Mouse (Mus musculus) spleen, embryonic (tissue): ENCODE data around the gene Rnf183.

Experiments
- CTCF ChIA-PET: fragments of 350-600 bp; sonication (Branson Sonifier 250); formaldehyde crosslinking; loops from one replicate; lab custom pipeline; 2022; lab: Charles Lee

The Rnf183 gene

DNA sequence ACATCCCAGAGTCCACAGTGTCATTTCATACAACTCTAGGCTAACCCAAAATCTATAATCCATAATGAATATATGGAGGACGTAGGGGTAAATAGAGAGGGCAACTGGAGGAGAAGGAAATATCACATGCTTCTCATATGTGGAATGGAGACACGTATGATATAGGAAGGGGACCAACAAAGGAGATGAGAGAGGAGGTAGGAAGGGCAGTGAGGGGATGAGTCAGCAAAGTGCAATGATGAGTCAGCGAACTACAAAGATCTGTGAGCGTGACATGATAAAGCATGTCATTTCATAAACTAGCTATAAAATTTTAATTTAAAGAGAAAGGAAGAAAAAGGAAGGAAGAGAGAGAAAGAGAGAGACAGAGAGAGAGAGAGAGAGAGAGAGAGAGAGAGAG, 3.5 kb downstream of the Rnf183 start:
- CTCF ChIA-PET: no interaction called here

DNA sequence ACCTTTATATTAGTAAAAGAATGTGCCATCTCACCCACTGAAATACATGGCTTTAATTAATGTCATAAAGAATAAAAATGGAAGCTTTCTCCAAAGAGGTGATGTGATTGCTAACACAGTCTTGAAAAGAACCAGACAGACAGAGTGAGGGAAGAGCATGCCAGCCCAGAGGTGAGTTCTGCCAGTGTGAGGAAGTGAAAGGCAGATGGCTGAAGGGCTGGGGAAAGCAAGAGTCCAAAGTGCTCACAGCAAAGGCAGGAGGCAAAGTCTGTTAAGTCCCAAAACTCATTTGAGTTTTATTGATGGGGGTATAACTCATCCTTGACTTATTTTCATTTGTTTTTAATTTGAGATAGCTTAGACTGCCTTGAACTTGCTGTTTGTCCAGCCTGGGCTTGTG, 4.4 kb downstream of the Rnf183 start:
- CTCF ChIA-PET: no interaction called here

DNA sequence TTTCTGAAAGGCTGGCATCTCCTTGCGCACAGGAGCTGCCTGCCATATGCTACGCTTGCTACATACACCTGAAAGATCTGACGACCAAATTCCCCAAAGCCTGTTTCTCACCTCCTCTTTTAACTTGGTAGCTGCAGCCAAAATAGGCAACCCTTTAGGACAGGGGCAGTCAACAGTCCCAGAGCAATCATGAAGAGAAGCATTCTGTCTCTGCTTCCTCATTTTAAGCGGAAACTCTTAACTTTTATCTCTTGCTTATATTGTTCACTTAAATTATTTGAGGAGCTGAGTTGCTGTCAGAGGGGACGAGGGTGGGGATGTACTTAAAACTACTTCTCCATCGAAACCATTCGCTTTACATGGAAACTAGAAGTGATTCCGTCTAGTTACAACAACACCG, 5.4 kb downstream of the Rnf183 start:
- CTCF ChIA-PET: no interaction called here

DNA sequence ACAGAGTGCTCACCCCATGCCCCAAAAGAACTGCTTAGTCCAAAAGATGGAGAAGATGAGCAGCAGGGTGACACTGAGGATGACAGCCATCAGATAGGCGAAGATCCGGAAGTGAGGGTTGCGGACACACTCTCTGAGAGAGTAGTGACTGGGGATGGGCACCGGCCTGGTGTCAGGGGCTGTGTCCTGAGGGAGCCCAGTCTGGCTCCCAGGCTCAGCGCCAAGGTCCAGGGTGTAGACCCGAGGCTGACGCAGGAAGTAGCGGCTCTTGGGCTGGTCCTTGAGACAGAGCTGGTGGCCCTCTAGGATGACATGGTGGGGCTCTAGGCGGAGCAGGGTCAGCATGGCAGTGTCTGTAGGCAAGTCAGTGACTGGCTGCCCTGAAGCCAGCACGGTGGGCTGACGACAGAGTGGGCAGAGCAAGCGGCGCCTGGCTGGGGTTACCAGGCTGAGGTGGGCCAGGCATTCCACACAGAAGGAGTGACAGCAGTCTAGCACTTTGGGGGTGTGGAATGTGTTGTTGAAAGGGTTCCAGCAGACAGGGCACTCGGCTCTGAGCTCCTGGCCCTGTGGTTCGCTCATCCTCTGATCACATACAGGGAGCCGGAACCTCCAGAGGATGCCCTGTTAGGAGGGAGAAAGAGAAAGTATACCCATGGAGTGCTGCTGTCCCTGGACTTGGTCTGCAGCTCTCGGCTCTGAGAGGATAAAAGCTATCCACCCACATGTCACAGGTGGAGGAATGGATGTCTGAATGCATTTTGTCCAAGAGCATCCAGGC, 6.9 kb downstream of the Rnf183 start:
- CTCF ChIA-PET: no interaction called here

DNA sequence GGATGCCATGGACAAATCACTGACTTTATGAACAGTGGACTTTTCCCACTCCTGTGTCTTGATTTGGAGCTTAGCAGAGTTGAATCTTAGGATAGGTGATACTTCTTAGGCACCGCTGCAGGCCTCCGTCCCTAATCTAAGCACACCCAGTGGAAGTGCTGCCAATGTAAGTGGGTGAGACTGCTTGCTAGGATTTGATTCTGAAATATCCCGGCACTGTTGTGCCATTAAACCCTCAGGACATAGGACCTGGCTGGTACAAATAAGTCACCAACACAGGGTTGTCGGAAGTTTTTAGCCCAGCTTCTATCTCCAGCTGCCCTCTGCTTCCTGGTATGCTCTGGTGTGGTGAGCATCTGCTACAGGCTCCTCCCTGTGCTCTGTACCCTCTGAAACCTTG, 9.2 kb downstream of the Rnf183 start:
- CTCF ChIA-PET: interaction anchor here (0.6 kb wide), 1 partner anchor 65 kb away, joined by 3 read pairs; no protein-coding TSS in a partner anchor

DNA sequence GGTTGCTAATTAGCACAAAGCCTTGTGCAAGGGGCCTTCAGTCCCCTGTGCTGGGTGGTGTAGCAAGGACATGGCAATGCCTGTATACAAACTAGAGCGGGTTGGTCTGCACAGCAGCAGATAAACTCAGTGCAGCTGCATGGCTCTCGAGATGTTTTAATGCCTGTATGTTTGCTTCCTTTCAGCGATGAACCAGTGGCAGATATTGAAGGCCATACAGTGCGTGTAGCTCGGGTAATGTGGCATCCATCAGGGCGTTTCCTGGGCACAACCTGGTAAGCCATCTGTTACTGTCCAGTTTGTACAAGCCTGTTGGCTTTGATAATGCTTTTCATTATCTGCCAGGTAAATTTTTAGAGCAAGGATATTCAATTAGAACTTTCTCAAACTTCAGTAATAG, 16.0 kb downstream of the Rnf183 start:
- CTCF ChIA-PET: no interaction called here

DNA sequence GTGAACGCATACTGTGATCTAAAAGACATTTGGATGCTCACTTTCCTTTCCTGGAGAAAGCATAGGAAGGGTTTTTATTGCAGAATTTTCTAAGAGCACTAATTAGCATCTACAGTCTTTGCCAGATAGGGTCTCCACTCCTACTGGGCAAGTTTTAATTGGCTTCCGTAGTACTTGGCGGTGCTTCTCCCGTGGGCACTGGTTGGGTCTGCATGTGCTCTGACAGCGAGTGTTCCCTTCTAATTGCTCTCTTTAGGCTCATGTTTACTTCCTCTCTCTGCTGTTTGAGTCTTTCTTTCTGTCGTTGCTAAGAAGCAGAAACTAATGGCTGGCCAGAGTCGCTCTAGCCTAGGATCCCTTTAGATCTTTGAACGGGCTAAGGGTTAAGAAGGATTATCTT, 16.6 kb downstream of the Rnf183 start:
- CTCF ChIA-PET: no interaction called here

DNA sequence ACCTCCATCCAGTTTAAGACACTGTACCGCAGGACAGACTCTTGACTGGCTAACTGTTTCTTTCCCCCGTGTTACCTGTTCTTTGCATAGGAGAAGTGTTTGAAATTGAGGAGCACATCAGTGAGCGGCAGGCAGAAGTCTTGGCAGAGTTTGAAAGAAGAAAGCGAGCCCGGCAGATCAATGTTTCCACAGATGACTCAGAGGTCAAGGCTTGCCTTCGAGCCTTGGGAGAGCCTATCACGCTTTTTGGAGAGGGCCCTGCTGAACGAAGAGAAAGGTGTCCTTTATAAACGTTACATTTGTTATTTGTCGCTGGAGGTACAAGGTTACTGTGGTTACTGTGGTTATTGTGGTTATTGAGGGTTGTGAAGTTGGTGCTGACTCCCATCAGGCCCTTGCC, 23.4 kb downstream of the Rnf183 start:
- CTCF ChIA-PET: interaction anchor here (0.7 kb wide), 1 partner anchor 74 kb away, joined by 8 read pairs; no protein-coding TSS in a partner anchor

DNA sequence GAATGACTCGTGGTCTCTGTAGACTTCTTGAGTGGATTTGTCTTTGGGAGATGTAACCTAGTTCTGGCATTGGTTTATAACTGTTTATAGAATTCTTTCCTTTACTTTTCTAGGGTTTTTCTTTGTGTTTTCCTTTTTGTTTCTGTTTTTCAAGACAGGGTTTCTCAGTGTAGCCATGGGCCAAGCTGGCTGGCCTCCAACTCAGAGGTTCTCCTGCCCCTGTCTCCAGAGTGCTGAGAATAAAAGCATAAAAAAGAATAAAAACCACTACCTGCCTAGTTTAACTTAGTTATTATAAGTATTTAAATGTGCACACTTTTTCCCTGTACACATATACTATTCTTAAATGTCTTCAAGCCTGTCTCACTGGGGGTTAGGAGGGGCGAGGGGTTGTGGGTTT, 24.7 kb downstream of the Rnf183 start:
- CTCF ChIA-PET: no interaction called here

DNA sequence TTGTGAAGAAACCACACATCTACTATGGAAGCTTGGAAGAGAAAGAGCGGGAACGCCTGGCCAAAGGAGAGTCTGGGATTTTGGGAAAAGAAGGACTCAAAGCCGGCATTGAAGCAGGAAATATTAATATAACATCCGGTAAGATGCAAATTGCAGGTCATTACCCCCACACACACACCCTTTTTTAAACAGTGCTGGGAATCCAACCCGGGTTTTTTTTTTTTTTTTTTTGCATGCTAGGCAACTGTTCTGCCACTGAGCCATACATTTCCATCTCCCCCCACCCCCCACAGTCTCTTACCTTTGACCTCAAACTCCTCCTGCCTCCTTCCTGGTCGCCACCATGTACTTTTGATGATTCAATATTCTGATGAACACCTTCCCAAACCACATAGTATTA, 25.4 kb downstream of the Rnf183 start:
- CTCF ChIA-PET: interaction anchor here (0.5 kb wide), 1 partner anchor 124 kb away, joined by 4 read pairs; no protein-coding TSS in a partner anchor

DNA sequence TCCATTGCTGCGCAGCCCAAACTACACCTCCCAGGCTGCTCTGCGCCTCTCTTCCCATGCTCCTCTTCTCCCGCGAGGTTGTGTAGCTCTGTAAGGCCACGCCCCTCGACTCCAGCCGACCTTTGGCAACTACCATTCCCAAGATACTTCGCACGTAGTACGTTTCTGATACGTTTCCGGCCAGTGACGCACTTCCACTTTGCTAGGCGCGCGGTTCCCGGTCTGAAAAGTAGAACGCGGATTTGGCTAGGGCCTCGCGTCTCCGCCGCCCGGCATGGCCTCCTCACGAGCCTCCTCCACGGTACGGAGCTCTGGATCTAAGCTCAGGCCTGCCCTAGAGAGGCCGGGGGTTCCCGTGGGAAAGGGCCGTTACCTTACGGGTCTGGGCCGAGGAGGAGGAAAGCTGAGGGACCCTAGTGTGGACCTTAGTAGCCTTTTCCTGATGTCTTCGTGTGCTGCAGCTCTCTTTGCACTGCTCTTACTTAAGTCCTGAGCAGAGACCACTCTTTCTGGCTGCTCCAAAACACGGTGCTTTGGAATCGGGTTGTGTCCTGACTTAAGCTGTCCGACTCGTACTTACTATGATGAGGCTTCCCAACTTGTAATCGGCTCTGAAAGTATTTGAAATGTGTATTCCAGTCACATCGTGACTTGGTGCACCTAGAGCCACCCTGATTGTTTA, 26.3 kb downstream of the Rnf183 start, which contains the start of the genes Cdc26 and Prpf4:
TSS of gene Cdc26 (minus strand) at position 42 of the 682 bp plus-strand sequence.
TSS of gene Prpf4 (plus strand) at position 197 of the 682 bp plus-strand sequence.
- CTCF ChIA-PET: interaction anchor here (0.9 kb wide), 1 partner anchor 113 kb away, joined by 3 read pairs; no protein-coding TSS in a partner anchor

DNA sequence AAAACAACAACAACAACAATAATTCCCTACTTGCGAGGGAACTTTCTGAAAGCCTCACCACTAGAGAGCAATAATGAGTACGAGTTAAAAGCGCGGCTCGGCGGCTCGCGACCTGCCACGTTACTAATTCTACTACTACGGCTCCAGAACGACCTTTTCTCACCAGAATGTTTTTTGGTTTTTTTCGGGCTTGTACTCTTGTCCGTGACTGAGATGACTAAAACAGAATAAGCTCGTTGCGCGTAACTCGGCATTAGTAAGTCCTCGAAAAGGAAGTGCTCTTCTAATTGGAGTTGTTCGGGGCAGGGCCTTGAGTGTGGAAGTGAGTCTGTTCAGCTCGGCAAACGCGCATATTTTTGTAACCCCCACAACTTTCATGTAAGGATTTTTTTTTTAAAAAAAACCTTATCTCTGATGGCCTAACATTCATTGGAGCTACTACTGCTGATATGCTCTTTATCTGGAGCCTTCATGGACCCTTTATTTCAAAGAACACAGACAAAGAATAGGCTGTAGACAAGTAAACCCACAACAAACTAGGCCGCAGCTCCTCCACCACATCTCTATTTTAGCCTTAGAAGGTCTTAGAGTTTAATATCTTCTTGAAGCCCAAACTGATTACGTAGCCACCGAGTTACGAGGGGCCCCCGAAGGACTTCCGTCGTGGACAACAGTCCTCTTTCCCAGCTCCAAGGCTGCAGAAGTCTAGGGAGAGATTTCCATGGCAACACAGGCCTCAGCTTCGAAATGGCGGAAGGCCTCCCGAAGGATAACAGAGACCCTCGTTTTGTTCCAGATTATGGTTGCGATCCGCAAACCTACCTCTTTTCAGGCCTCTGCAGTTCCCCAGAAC, 27.1 kb downstream of the Rnf183 start:
- CTCF ChIA-PET: interaction anchor here (0.6 to 1.0 kb wide), 3 partner anchors 41 to 56 kb away, joined by 3 to 5 read pairs (median 3); no protein-coding TSS in a partner anchor

DNA sequence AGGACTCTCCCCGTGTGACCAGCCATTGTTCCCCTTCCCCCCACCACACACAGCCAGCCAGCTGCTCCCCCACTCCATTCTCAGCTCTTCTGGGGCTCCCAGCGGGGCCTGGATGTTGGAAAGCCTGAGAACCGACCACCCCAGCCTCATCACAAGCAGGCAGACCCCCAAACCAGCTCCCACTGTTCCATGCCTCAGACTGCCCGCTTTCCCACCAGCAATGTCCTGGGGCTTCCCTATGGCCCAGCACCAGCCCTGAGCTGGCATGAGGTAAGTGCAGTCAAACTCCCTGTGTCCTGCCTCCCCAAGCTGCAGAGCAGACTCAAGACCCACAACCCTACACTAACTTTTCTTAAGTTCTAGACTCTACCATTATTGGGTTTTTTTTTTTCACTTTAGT, 28.9 kb downstream of the Rnf183 start:
- CTCF ChIA-PET: no interaction called here

DNA sequence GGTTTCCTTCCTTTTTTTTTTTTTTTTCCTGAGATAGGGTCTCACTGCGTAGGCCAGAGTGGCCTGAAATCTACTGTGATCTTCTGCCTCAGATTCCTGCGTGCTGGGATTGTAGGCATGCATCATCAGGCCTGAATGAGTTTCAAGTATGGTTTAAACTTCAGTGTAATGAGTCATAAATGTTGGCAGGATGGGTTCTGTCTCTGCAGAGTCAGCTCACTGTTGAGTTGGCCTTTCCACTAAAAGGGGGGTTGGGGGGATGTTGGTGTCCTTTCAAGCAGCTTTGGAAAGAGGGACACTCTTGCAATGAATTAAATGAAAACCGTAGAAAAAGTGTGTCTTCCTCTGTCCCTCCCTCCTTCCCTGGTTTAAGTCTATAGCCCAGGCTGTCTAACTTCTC, 36.1 kb downstream of the Rnf183 start:
- CTCF ChIA-PET: no interaction called here

DNA sequence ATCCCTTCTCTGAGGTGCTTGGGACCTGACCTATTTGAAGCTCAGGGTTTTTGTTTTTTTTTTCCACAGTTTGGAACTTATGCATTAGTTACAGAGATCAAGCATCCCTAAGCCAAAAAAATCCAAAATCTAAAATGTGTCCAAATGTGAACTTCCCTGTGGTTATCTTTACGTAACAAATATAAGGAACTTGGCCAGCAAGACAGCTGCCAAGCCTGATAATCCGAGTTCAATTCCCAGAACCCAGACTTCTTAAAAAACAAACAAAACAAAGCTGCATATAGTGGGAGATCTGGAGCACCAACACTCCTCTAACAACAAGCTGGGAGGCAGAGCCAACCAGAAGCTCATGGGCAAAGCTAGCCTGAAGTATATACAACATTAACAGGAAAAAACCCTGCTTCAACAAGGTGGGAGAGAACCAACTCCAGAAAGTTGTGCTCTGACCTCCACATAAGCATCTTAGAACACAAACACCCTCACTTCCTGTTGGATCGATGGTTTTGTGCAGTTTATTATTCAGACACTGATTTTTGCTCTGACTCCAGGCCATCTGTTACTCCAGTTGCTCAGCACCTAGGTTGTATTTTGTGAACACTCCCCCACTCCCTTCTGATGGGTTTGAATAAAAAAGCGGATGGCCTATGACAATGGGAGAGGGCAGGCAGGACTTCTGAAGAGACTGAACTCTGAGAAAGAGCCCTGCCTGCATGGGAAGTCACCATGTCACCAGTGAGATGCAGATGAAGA, 37.3 kb downstream of the Rnf183 start:
- CTCF ChIA-PET: no interaction called here

DNA sequence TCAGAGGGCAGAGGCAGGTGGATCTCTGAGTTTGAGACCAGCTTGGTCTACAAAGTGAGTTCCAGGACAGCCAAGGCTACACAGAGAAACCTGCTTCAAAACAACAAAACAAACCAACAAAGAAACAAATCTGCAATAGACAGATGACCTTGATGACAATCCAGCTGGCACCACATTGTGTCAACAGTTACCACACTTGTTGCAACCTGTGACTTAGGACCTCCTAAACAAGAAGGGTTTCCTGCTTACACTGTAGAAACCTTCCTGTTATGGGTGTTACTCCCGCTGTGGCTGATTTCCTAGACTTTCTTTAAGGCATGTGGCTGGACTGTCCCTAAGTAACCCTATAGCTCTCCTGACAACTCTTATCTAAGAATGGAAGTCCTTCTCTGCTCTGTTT, 39.2 kb downstream of the Rnf183 start:
- CTCF ChIA-PET: no interaction called here

DNA sequence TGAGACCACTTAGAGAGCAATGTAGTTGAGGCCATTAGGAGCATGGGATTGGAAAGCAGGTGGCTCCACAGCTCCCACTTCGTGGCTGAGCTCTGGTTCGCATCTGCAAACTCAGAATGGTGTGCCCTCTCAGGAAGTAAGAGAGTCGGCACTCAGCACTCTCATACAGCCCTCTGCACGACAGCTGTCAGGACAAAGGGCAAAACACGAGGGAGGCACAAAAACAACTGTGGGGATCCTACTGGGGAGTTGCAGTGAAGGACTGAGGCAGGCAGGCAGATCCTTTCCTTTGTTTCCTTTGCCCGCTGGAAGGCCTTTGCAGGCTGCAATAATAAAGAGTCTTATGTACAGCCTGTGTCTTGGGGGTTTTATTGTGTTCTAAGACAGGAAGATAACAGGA, 41.6 kb downstream of the Rnf183 start:
- CTCF ChIA-PET: no interaction called here

DNA sequence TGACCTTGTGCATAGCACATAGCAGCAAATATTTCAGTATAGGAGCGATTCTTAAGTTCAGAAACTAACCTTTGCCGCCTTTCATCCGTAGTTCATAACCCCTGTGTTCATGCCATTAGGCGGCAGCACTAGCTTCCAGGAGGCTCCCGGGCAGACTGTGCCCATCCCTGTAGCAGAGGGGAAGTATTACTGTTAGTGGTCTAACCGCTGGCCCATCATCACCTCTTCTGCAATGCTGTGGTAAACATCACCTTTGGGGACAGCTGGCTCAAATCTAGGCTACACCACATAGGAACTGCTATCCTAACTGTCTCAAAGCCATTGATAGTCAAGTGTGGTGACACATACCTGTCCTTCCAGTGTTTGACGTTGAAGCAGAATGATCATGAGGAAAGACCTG, 43.2 kb downstream of the Rnf183 start:
- CTCF ChIA-PET: interaction anchor here (0.6 kb wide), 2 partner anchors 54 to 101 kb away, joined by 3 to 4 read pairs; no protein-coding TSS in a partner anchor

DNA sequence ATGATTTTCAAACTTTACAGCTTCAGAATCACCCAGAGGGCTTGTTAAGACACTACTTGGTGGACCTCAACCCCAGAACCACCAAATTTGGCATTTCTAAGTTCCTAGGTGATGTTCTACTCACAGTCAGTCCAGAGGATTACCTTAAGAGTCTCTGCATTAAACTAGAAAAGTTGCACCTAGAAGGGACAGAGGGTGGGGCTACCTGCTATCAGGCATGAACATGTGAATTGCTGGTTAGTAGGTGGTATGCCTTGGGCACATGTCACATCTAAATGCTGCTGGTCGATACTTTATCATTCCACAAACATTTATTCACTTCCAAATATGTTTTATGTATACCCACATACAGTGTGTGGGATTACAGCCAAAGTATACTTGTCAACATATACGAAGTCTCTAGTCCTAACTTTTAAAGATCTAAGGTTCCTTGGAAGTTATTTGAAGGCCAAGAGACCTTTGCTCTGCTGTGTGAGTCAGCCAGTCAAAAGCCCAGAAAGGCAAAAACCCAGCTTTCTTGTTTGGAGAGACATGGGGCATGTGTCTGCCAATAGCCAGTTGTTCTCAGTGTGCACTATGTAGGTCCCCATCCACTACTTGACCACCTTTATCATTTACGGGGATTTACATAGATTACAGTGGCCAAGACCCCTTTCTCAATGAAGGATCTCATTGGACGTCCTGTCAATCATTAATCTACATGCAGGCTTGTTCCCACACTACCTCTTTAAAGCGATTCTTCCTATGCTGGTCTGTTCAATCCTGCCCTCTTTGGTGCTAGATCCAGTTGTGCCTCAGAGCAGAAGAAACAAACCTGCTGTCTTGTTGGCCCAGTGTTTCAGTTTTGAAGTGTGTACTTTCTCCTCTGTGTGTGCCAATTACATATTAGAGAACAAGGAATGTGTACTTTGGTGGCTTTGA, 45.2 kb downstream of the Rnf183 start:
- CTCF ChIA-PET: no interaction called here

DNA sequence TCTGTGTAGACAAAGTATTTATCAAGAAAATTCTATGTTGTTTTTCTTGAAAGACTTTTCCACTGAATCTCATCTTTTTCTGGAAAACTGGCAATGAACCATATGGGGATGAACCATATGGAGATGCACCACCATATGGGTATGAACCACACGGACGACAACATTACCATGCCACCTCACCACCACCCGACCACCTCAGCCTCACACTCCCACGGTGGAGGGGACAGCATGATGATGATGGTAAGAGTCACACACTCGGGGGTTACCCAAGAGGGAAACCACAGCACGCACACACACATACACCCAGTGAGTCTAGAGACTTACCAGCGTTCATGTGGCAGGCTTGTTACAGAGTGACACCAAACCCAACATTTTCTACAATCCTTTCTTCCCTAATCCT, 49.6 kb downstream of the Rnf183 start:
- CTCF ChIA-PET: no interaction called here
